Mouse (Mus musculus): ENCODE results near the gene Kitl. TPM values are rescaled to one million over a fixed set of nuclear protein-coding genes. Genes with fewer than 3 reads are reported as not detected.

Kitl gene
- total RNA-seq (2021) = 10 to 100 TPM; 58.1 to 59.1 TPM

DNA sequence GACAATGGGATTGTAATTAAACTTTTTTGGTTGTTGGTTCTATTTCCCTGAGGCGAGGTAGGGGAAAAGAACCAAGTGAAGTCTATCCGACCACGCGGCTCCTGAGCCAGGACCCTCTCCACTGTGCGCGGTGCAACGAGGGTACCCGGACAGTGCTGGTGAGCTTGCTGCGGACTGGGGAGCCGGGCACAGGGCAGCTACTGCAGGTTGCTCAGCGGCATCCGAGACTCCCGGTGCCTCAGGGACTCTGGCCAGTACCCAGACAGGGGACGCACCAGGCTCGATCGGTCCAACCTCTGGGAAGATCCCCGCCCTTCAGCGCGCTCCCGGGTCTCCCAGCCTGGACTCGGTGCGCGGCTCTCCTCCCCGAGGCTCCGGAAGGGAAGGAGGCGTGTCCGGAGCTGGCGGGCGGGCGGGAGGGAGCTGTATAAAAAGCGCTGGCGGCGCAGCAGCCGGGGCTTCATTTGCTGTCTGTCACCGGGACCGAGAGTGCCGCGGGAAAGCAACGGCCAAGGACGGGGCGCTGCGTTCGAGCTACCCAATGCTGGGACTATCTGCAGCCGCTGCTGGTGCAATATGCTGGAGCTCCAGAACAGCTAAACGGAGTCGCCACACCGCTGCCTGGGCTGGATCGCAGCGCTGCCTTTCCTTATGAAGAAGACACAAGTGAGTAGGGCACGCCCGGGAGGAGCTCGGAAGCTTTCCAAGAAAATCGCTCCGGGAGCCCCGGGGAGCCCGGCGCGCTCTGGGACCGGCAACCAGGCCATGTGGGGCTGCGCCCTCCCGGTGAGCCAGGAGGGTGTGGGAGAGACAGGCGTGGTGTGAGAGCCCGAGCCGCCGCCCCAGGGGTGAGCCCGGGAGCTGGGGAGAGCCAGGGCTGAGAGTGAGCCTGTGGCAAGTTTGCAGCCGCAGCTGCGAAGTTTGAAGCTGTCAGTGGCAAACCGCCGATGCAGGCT is at the start of gene Kitl:
Gene Kitl (plus strand): TSS at position 261 of the 956 bp plus-strand sequence.
- peak; percentile 70 to 79 for DNase-seq (ENCODE audit: low spot score in 2 of 2)
- intact Hi-C loops (cut with DNase I) = loop anchor here (2.0 to 10.0 kb wide), 5 partner anchors 37 to 439 kb away; no protein-coding TSS in a partner anchor

GRCm38 (mm10) chr10:99972866-99973265 is 42.6 kb upstream of the Kitl start:
- intact Hi-C loops (cut with DNase I) = no loop called here
- DNase-seq (ENCODE audit: low spot score in 2 of 2) = no peak

DNA sequence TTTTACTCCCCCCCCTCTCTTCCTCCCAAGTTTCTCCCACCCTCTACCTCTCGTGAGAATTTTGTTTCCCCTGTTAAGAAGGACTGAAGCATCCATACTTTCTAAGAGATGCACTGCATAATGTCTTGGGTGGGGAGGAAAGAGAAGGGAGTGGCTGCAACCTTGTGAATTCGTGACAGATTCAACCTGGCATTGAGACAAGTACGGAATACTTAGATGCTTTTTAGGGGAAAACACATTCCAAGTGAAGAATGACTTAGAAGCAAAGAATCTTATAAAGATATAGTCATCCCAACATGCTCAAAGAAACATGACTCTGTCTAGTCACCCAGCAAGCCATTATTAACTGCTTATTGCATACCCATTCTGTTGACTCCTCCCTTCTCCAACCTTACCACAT is 35.3 kb upstream of the Kitl start:
- intact Hi-C loops (cut with DNase I) = no loop called here
- DNase-seq (ENCODE audit: low spot score in 2 of 2) = no peak

- no peak for DNase-seq (ENCODE audit: low spot score in 2 of 2)
- intact Hi-C loops (cut with DNase I) = no loop called here
Measured at GRCm38 (mm10) chr10:99980916-99981315, 34.5 kb upstream of the Kitl start.

DNA sequence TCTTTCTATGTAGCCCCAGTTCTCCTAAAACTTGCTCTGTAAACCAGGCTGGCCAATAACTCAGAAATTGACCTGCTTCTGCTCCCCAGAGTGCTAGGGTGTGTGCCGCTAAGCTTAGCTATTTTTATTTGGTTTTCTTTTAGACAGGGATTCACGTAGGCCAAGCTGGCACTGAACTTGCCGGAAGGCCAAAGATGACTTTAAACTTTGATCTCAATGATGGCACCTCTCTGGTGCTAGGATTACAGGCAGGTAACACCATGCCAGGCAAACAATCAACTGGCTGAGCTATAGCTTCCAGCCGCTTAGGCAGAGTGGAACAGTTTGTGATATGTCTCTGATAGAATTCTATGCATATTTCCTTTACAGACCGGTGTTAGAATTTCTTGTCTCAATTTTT is 33.5 kb upstream of the Kitl start:
- intact Hi-C loops (cut with DNase I) = no loop called here
- DNase-seq (ENCODE audit: low spot score in 2 of 2) = no peak

DNA sequence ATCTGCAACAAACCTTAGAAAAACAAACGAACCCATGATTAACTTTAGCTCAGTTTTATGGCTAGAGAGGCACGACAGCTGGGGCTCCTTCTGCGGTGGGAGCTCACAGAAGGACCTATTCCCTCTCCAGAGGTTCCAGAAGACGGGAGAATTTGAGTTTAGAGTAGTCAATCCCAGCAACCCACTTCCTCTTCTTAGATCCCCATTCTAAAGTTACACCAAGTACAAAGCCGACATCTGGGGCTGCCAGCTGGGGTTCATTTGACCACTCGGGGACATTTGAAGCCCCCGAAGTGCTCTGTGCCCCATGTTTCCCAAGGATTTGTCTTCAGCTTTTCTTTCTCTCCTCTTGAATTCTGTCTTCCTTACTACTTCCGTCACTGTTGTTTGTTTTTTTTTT is 28.7 kb upstream of the Kitl start:
- no peak for DNase-seq (ENCODE audit: low spot score in 2 of 2)
- intact Hi-C loops (cut with DNase I) = no loop called here

GRCm38 (mm10) chr10:99989758-99990157 is 25.7 kb upstream of the Kitl start:
- no peak for DNase-seq (ENCODE audit: low spot score in 2 of 2)
- intact Hi-C loops (cut with DNase I) = no loop called here

DNA sequence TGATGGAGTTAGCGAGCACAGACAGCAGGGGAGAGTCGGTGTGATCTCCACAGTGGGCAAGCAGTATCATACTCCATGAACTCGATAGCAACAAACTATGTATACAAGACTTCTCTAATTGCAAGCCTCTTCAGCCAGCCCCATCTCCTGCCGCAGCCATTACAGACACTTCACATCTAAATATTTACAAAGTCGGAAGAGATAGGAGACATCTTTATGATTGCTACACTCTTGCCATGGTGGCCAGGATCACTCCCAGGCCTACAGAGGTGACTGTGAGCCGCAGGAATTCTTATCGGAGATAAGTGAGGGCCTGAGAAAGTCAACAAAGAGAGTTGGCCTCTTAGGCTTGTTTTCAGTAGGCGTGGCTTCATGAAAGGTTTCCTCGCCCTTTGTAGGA is 23.3 kb upstream of the Kitl start:
- no peak for DNase-seq (ENCODE audit: low spot score in 2 of 2)
- intact Hi-C loops (cut with DNase I) = no loop called here

DNA sequence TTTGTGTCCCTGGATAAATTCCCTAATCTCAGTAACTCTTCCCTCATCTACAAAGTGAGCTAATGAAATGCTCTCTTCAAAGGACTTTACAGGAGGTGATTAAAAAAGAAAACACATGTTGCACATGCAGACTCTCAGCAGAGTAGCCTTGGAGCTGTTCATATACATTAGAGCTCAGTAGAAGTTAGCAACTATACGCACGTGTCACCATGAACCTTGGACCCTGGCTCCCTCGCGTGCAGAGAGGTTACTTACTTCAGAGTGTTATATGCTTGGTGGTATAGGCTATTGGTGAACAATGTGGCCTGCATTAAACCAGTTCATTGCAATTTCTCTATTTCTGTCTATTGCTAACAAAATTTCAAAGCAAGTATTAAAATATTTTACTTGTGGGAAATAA is 14.0 kb upstream of the Kitl start:
- intact Hi-C loops (cut with DNase I) = loop anchor here (10.0 kb wide), 1 partner anchor 177 kb away; no protein-coding TSS in a partner anchor
- DNase-seq (ENCODE audit: low spot score in 2 of 2) = no peak

DNA sequence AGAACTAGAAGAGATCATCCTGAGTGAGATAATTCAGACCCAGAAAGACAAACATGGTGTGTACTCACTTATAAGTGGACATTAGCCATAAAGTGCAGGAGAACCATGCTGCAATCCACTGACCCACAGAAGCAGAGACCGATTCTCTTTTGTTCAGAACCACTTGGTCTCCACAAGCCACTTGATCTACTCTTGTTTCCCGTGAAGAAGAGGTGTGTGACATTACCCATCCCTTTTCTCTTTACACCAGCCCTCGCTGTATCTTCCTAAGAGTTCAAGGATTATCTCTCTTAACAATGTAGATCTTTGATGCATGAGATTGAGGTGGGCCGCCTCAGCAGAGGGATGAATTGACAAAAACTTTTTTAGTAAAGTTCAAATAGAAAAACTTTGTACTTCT is 11.6 kb upstream of the Kitl start:
- DNase-seq (ENCODE audit: low spot score in 2 of 2) = no peak
- intact Hi-C loops (cut with DNase I) = loop anchor here (10.0 kb wide), 1 partner anchor 179 kb away; no protein-coding TSS in a partner anchor

DNA sequence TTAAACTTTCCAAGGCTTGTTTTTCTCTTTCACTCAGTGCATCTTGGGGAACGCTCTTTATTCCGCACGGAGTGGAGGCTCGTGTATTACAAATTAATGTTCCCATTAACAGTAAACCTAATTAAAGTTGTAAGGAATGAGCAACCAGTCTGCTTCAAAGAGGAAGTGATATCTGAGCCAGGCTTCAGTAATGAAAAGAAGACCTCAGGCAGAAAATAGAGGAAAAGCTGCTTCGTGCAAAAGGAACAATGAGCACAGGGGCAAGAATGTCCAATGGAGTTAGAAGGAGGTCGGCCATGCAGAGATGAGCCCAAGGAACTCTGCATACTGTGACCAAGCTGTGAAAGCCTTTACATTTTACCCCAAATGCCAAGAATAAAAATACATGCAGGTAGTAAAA is 5.7 kb upstream of the Kitl start:
- intact Hi-C loops (cut with DNase I) = loop anchor here (10.0 kb wide), 2 partner anchors 185 to 445 kb away; no protein-coding TSS in a partner anchor
- DNase-seq (ENCODE audit: low spot score in 2 of 2) = no peak

- DNase-seq (ENCODE audit: low spot score in 2 of 2) = no peak
- intact Hi-C loops (cut with DNase I) = loop anchor here (10.0 kb wide), 1 partner anchor 445 kb away; no protein-coding TSS in a partner anchor
Measured at GRCm38 (mm10) chr10:100010291-100010690, 5.1 kb upstream of the Kitl start.

- intact Hi-C loops (cut with DNase I) = loop anchor here (10.0 kb wide), 1 partner anchor 441 kb away; no protein-coding TSS in a partner anchor
- DNase-seq (ENCODE audit: low spot score in 2 of 2) = no peak
Measured at GRCm38 (mm10) chr10:100014096-100014495, 1.3 kb upstream of the Kitl start.

DNA sequence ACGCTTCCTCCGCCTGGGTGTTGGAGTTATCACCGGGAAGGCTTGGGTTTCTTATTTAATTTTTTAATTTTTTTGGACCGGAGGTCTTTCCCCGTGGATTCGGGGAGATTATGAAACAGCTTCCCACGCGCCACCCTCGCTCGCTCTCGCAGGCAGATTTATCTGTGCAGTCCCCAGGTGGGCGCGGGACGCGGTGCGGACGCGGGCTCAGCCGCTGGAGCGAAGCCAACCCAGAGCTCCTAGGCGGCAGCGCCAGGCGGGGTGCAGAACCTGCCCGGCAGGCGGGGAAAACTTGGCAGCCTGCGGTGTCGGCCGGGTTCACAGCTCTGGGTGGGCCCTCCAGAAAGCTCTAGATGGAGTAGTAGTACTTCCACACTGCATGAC is 888 bp downstream of the Kitl start:
- intact Hi-C loops (cut with DNase I) = loop anchor here (2.0 to 10.0 kb wide), 5 partner anchors 36 to 438 kb away; no protein-coding TSS in a partner anchor
- DNase-seq (ENCODE audit: low spot score in 2 of 2) = peak in 1 of 2 experiments; percentile 88

GRCm38 (mm10) chr10:100016941-100017770 is 1.7 kb downstream of the Kitl start:
- no peak for DNase-seq (ENCODE audit: low spot score in 2 of 2)
- intact Hi-C loops (cut with DNase I) = loop anchor here (2.0 to 10.0 kb wide), 5 partner anchors 36 to 438 kb away; no protein-coding TSS in a partner anchor

DNA sequence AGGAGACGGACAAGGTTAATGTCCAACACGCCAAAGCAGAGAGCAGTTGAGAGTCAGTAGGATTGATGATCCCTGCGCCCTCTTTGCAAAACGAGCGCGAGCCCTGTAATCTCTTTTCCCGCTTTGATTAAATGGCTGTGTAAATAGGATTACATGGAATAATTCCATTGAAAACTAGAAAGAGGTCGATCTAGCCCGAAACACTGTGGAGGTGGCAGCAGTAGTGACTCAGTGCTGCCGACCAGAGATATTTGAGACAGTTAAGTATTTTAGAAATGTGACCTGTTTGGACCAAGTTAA is 2.3 kb downstream of the Kitl start:
- DNase-seq (ENCODE audit: low spot score in 2 of 2) = no peak
- intact Hi-C loops (cut with DNase I) = loop anchor here (2.0 to 10.0 kb wide), 5 partner anchors 35 to 437 kb away; no protein-coding TSS in a partner anchor

- intact Hi-C loops (cut with DNase I) = loop anchor here (5.0 to 10.0 kb wide), 4 partner anchors 134 to 436 kb away; no protein-coding TSS in a partner anchor
- DNase-seq (ENCODE audit: low spot score in 2 of 2) = no peak
Measured at GRCm38 (mm10) chr10:100018493-100018892, 3.1 kb downstream of the Kitl start.

DNA sequence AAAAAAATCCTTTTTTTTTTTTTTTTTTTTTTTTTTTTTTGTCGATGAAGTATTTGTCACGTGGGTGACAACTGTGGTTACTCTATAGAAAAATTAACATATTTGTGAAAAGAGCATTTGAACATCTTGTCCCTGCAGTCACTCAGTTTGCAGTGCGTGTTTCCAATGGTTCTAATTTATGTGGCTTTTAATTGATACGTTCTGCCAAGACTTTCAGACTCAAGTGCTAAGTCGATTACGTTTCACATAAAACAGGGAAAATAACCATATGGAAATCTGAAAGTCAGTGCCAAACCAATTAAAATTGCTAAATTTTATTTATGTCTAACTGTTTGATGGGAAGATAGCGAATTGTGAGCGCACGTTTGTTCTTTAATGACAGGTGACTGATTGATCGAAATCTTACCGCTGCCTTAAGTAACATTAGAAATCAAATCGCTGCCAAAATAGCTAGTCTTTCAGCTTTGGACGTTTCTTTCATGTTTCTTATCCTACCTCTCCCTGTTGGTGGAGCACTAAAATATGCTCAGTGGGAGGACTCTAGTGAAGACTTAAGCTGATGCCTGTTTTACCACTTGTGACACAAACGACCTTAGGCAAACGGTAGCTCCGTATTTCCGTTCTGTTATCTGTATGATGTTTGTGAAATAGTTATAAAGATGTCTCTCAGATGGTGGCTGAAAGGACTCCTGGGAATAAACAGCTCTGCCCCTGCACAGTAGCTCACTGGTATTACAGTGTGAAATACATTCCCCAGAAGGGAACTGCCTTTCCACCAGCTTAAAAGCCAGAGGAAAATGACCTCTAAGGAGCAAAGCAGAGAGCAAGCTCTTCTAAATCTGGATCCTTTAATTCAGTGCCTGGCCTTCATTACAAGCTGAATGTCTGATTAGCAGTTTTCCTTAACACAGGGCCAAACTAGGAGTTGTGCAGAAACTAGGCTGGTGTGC is 4.1 kb downstream of the Kitl start:
- intact Hi-C loops (cut with DNase I) = loop anchor here (5.0 to 10.0 kb wide), 4 partner anchors 133 to 435 kb away; no protein-coding TSS in a partner anchor
- no peak for DNase-seq (ENCODE audit: low spot score in 2 of 2)

Data from left cerebral cortex, postnatal 25 days (tissue).